Mouse (Mus musculus) mouse embryonic stem cell (cell line): Measurements from ENCODE around the gene Gpat3.

Experiments used
- in situ Hi-C, 2 experiments: fragments of 300-500 bp; cut with MboI; formaldehyde crosslinking; loops; 1 replicate in 1 of 2; 3 replicates in 1 of 2; pipeline ENCODE4 v1.14.3; 2019 to 2020; ENCODE audit warnings: low sequenced_read_pairs in 2 of 2, low pct_unique_long_range_greater_than_20kb in 1 of 2, mixed read lengths in 1 of 2; ENCODE audit not compliant: unreplicated experiment in 1 of 2

The Gpat3 gene

GRCm38 (mm10) chr5:100847143-100847542 lies 1.6 kb downstream of the Gpat3 start:
- in situ Hi-C loops: loop anchor here in 1 of 2 experiments (10.0 kb wide), 1 partner anchor 818 kb away; the partner anchor contains the start of gene Nkx6-1

DNA sequence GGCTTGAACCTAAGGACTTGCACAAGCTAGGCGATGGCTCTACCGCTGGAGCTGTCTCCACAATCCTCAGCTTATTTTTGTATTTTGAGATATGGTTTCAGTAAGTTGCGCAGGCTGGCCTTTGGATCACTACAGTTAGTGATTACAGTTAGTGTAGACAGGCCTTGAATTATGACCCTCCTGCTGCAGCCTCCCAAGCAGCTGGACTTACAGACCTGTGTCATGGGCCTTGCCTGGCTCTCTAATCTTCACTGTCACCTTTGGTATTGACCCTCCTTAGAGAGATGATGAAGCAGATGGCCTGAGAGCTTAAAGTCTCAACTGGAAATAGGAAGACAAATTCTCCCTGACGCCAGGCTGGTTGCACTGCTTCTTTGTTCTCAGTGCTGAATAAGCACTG lies 8.4 kb downstream of the Gpat3 start:
- in situ Hi-C loops: no loop called here

GRCm38 (mm10) chr5:100856552-100856951 lies 11.0 kb downstream of the Gpat3 start:
- in situ Hi-C loops: no loop called here

DNA sequence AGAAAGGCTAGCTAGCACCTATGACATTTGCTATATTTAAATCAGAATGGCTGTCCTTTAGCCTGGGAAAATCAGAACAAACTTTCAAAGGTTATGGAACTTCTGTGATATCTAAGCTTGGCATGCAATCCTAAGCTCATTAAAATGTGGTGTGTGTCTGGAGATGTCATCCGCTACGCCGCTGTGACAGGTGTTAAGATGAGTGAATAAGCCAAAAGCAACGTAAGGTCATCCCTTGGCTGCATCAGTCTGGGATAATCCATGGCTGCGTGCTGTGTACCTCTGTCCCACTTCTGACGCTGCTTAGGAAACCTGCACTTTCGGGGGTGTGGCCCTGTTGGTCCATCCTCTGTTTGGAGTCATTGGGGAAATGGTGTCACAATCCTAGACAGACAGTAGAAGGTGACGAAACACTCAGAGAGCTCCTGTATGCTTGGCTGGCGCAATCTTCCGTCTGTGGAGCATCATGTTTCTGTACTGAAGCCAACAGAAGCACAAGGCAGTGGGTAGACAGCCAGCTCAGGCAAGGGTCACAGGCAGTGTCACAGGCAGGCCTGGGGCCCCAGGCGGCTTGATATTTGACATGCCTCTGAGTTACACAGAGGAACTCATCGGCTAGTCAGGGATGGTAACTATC lies 15.0 kb downstream of the Gpat3 start:
- in situ Hi-C loops: no loop called here

- in situ Hi-C loops: no loop called here
These were observed 15.6 kb downstream of the Gpat3 start for GRCm38 (mm10) chr5:100861140-100861539.

GRCm38 (mm10) chr5:100861811-100862210 lies 16.3 kb downstream of the Gpat3 start:
- in situ Hi-C loops: no loop called here

DNA sequence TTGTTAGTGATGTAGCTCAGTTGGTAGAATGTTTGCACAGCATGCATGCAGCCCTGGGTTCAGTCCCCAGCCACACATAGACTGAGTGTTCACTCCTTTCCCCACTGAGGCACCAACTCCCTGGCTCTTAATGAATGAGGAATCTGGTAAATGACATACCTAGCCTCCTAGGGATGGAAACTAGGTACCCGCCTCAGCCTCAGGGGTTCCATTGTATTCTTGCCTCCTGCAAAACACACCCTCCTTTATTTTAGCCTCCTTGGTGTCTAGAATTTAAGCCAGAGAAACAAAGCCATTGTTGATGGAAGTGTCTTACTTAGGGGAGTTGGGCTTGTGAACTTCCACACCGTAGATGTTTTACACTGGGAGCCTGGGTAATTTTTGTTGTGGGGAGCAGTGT lies 17.6 kb downstream of the Gpat3 start:
- in situ Hi-C loops: no loop called here

DNA sequence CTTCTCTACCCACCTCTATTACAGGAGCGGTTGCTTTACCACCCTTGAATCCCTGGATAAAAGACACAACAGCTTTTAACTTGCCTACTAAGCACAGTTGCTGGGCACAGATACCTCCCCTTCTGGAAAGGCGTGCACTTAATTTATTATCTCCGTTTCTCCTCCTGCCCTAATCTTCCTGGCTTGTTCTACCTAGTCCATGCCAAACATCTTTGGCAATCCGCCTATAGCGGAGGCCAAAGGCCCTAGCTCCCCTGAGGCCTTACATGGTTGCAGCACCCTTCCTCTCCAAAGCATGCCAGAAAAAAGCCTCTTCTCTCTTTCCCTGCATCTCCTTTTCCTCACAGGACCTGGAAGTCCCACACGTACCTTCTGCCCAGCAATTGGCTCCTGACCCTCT lies 18.9 kb downstream of the Gpat3 start:
- in situ Hi-C loops: no loop called here

GRCm38 (mm10) chr5:100866183-100866582 lies 20.7 kb downstream of the Gpat3 start:
- in situ Hi-C loops: loop anchor here in 1 of 2 experiments (5.0 kb wide), 1 partner anchor 41 kb away; no protein-coding TSS in a partner anchor

GRCm38 (mm10) chr5:100869197-100869895 lies 23.8 kb downstream of the Gpat3 start:
- in situ Hi-C loops: loop anchor here in 1 of 2 experiments (5.0 kb wide), 1 partner anchor 38 kb away; no protein-coding TSS in a partner anchor

- in situ Hi-C loops: no loop called here
These were observed 26.5 kb downstream of the Gpat3 start for GRCm38 (mm10) chr5:100871987-100872386.

- in situ Hi-C loops: no loop called here
These were observed 29.2 kb downstream of the Gpat3 start for GRCm38 (mm10) chr5:100874721-100875120.

DNA sequence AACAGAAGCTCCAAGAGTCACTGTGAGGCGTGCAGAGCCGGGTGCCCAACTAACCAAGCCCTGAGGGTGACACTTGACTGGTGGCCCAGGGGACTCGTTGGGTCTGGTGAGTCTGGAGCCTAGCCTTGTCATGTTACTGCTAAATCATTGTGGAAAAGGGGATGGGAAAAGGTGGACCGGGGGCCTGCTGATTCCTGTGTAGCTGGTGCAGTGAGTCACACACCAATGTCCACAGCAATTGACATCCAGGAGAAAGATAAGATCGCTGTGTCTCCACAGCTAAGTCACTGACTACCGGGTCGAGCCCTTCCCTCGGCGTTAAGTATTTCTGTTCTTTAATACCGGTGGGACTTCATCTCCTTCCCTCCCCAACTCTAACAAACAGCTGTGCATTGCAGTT lies 29.7 kb downstream of the Gpat3 start:
- in situ Hi-C loops: no loop called here

- in situ Hi-C loops: no loop called here
These were observed 31.5 kb downstream of the Gpat3 start for GRCm38 (mm10) chr5:100877021-100877420.

DNA sequence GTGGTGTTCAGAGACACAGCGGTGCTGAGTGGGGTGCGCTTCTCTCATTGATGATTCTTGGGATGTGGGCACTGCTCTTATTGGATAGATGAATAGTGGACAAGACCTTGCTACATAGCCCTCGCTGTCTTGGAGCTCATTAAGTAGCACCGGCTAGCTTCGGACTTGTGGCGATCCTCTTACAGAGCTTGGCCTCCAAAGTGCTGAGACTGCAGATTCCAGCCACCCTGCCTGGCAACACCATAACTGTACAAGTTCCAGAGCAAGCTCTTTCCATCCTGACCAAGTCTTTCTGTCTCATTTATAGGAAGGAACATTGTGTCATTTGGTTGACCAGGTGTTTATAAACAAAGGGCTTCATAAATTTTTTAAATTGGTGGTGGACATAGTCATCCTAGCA lies 39.7 kb downstream of the Gpat3 start:
- in situ Hi-C loops: no loop called here

DNA sequence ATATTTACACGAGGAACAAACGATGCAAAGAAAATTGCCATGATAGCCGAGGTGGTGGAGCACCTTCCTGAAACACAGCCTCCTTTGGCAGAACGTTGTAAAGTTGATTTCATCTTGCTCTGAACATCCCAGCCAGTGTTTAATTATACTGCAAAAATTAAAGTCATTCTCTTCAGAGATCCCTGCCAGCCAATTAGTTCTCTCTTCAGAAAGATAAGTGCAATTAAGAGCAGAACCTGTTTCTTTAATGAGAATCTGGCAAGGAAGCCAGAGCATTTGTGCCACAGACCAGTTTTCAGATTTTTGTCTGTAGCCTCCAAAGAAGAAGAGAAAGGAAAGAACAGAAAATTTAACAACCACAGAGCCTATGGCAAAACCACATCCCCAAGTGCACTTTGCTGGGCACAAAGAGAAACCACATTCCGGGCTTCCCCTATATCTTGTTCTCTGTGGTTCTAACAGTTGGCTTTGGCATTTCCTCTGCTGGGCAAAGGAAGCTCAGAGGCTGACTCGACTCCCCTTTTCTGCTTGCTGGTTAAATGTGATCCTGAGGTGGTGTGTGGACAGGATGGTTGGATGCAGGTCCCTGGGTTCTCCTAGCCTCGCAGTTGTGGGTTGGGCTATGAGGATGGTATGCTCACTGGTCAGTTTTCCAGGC lies 40.9 kb downstream of the Gpat3 start:
- in situ Hi-C loops: no loop called here

DNA sequence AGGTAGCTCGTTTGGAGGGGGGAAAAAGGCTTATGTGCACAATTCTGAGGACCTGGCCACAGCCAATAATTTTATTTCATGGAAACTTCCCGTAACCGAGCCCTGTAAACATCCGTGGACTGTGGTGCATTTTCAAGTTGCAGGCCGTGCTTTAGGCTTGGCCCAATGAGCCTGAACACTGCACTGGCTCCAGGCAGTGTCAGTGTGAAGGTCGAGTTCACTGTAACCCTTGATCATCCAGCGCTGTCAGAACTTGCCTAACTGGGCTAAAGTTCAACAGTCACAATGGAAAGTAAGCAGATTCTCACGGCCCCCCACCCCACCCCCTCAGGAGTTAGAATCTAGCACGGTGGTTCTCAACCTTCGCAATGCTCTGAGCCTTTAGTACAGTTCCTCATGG lies 50.7 kb downstream of the Gpat3 start:
- in situ Hi-C loops: no loop called here

DNA sequence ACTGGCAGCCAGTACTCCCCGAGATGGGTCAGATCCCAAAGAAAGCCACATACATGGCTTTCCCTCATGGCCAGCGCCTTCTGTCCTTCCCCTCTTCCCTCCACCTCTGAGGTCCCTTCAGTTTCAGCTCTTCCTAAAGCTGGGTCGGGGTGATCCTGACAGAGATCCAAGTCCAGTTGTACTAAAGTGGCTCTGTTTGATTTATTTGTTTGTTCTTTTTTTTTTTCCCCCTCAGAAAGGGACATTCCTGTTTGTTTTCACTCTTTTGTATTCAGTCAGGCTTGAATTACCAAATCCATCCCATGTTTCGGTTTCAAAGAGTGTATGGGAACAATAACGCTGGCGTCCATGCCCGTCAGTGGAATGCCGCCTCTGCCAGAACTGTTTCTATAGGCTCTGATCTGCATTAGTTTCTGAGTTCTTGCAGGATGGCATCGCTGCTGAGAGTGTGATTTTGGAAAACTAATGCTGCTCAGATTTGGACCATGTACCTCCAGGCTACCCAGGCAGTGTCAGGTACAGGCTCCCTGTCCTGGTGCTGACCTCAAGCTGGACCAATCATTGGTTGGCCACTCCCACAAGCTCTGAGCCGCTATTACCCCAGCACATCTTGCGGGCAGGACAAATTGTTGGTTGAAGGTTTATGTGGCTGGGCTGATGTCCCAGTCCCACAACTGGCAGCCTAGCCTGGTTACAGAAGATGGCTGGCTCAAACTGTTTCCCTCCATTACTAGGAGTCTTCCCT lies 54.4 kb downstream of the Gpat3 start:
- in situ Hi-C loops: loop anchor here in 1 of 2 experiments (25.0 kb wide), 1 partner anchor 213 kb away; the partner anchor contains the start of gene Coq2

- in situ Hi-C loops: loop anchor here in 1 of 2 experiments (25.0 kb wide), 1 partner anchor 214 kb away; the partner anchor contains the start of gene Coq2
These were observed 55.5 kb downstream of the Gpat3 start for GRCm38 (mm10) chr5:100901046-100901445.
